Mouse (Mus musculus): Measurements from ENCODE around the gene Sds.

DNA sequence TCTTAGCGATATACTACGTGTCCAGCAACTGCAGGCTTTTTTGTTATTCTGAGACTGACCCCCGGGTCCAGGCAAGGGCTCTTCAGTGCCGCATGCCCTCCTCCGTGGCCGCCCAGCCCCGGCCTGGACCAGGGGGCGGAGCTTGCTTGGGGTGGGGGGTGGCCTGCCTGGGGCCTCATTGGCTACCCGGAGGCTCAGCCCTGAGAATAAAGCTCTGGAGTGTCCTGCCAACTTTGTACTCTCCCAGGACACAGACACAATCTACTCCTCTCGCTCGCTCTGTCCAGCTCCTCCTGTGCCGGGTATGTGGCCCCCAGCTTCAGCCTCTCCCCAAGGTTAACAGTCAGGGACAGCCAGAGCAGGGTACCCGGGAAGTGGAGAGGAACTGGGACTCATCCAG lies at the start of gene Sds:
- TF ChIP-seq CTCF (IDR thresholded peaks at IDR 0.05; ENCODE audit: control insufficient read depth, insufficient read depth, low read length) (no peak), POLR2A (IDR thresholded peaks at IDR 0.05; ENCODE audit: borderline replicate concordance, control insufficient read depth, low read depth, low read length) (no peak)
